Mouse (Mus musculus): ENCODE data around the gene Dennd6a.

Gene Dennd6a

DNA sequence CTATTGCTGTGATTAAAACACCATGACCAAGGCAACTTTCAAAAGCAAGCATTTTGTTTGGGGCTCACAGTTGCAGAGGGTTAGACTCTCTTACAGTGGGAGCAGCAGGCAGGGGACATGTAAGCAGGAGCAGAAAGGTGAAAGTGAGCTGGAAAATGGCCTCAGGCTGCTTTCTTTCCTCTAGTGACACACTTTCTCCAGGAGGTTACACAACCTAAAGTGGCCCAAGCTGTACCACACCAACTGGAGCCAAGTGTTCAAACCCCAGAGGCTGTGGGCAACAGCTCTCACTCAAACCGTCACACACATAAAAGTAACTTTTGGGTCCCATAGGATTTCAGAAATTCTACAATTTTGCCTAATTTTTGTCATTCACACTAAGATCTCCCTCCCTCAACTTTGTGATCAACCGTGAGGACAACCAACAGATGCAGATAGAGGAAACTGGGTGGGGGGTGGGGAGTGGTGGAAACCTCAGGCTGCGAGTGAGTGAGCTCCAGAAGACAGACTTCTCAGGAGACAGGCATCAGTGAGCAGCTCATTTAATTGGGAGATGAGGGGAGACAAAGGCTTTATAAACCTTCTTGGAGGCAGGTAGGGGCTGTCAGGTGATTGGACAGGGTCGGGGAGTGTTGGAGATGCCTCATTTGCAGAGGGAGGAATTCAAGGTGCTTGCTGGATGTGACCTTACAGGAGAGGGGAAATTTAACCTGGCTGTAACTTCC is 1.5 kb upstream of the Dennd6a start:
- no peak for DNase-seq (ENCODE audit: low spot score)

DNA sequence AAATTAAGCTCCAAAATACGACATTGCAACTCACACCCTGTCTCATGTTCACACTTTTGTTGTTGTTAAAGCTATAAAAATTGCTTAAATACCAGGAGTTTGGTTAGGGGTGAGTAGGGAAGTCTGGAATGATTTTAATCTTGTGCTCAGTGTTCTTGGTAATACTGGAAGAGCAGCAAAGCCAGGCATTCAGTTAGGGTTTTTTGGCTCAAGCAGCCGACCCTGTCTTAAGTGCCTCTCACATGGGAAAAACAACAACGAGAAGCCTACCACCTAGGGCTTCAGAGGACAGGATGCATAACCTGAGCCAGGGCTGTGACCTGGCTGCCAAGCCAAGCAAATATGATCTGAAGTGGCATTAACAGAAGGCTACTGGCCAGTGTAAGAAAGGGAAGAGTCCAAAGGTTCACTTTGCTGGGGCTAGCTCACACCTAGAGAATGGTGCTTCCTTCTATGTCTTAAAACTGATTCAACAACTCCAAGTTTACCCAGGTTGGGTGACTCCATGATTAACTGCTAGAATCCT is 2.7 kb downstream of the Dennd6a start:
- DNase-seq (ENCODE audit: low spot score), result no peak

DNA sequence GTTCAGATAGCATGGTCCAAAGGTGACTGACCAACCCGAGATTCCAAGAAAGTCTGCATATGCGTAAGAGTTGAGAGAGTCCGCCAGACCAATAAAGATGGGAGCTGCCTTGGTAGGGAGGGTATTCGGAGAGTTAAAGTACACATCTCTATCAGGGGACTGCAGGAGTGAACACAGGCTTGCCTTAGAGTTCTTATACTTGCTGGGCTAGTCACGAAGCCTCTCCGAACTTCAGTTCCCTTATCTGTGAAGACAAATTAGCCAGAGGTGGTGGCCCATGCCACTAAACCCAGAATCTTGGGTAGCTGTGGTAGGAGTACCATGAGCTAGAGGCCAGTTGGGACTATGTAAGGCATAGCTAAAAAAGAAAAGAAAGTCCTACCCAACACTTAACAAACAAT is 5.1 kb downstream of the Dennd6a start:
- no peak for DNase-seq (ENCODE audit: low spot score)

DNA sequence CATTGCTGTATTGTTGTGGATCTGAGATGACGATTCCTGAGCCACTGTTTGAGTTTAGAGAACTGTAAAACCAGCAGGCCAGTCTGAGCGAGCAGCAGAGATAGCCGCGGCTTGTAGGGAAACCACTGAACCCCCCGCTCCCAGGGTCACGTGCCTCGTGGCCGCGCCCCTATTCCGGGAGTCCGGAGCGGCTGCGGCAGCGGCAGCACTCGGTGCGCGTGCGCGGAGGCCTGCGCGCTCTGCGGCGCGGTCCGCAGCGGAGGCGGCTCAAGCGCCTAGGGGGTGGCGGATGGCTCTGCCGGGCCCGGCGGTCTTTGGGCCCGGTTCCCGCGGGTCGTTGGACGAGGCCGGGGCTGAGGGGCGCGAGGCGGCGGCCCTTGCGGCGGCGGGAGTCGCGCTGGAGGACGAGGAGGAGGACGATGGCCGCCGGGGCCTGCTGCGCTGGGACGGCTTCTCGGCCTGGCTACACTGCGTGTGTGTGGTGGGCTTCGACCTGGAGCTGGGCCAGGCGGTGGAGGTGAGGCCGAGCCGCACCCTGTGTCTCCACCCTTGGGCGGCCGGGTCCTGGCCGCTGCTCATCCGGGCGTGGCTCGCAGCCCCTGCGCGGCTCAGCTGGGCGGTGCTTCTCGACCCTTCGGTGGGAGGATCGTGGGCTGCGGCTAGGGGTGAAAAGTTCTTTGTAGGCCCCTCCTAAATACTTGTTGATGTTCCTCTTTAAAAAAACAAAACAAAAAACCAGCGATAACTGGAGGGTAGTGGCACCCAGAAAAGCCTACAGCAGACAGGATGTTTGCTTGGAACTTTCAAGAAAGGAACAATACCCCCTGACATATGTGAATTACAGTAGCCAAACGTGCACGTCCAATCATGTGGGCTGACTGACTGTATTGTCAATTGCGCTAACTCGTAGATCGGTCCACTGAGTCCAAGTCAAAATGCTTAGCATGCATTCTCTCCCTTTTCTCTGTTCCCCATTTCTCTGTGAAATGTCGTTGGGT is 6.0 kb downstream of the Dennd6a start:
- peak; percentile 93 for DNase-seq (ENCODE audit: low spot score)

DNA sequence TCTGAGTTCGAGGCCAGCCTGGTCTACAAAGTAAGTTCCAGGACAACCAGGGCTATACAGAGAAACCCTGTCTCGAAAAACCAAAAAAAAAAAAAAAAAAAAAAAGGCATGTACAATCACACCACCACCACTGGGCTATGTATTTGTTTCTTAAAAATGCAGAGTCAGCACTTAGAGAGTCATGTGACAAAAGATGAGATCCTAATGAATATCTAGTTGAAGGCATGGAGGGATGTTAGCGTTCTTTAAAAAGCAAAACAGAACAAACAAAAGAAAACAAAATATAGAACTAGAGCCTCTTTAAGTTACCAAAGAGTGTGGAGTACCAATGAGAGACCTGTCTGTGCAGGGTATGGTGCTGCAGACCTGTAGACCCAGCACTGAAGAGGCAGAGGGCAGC is 10.0 kb downstream of the Dennd6a start:
- DNase-seq (ENCODE audit: low spot score), result no peak

DNA sequence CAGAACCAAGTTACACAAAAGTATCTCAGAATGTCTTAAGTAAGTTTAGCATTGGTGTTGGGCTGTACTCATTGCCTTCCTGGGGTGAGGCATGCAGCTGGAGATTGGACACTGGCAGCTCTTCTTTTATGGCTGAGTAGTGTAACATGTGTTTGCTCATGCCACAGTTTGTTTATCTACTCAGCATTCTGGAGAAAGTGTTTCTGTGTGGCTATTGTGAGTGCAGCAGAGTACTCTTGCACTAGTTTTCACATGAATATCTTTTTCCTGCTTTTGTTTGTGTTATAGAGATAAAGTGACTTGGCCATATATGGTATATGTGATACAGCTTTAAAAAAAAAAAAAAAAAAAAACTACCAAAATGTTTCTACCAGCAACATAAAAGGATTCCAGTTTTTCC is 13.5 kb downstream of the Dennd6a start:
- no peak for DNase-seq (ENCODE audit: low spot score)

DNA sequence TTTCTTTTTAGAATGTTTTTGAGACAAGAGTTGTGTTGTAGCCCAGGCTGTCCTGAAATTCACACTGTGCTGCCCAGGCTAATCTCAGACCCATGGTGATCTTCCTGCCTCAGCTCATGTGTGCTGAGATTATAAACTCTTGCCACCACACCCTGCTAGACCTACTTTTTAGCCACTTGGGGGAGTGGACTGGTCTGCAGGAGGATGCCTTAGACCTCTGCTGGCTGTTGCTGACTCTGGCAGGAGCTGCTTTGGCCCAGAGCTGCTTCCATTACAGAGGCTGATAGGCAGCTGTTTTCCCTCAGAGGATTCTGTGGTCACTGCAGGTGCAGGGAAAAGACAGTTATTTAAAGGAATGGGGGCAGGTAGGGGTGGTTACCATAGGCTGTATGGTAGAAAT is 17.7 kb downstream of the Dennd6a start:
- no peak for DNase-seq (ENCODE audit: low spot score)

DNA sequence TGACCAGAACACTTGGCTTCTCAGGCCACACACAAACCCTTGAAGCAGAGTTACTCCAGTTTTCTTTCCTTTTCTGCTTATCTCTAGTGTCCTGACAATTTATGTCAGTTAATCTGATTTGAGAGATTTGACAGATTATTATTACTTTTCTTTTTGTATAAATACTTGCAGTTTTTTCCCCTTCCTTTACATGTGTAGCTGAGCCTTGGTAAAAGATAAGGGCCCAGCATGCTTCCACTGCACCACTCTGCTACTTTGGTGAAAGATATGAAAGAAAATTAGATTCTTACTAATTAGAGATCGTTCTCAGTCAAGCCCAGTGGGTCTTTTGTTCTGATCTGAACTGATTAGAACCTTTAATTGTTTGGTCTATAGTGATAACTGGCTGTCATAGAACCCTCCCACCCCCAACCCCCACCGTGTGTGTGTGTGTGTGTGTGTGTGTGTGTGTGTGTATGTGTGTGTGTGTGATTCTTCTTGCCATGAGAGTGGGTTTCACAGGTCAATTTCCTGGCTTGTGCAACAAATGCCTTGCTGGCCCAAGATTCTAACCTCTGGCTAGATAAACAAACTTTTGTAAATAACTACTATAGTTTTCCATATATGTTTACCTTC is 19.7 kb downstream of the Dennd6a start:
- DNase-seq (ENCODE audit: low spot score), result no peak

DNA sequence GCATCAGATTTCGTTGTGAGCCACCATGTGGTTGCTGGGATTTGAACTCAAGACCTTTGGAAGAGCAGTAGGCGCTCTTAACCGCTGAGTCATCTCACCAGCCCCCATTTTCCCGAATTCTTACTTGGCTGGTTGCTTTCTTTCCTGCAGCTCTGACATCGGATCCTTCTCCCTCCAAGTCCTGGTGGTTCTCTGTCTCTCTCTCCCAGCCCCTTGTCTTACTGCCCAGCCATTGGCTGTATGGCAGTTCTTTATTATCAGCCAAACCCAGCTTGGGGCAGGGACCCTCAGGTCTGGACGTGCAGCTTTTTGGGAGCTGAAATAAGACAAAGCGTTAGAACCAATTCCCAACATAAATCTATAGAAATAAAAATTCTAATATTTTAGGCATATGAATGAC is 21.5 kb downstream of the Dennd6a start:
- DNase-seq (ENCODE audit: low spot score), result no peak

DNA sequence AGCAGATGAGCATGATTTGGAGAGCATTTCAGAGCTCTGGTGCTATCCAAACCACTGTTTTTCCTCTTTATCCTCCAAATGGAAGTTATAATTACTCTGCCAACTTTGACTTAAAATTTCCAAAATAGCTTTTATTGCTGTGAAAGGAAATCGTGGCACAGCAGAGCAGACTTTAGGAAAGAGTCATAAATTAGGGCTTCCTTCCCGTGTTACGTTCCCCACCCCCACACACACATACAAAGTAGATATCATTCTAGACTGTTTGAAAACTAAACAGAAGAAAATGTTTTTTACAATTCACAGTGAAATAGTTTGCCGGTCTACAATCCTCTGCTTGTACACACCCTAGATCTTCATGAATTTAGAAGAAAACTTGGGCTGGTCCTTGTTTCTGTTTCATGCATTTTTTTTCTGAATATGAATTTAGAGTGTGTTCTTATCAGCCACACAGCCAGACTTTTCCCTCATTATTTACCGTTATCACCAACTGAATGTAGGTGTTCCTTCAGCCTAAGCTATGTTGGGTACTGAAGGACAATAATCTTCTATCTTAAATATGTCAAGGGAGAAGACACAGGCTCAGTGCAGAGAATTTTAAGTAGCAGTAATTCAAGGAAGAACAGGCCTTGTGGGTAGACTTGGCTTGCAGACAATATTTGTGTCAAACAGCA is 22.2 kb downstream of the Dennd6a start:
- no peak for DNase-seq (ENCODE audit: low spot score)

DNA sequence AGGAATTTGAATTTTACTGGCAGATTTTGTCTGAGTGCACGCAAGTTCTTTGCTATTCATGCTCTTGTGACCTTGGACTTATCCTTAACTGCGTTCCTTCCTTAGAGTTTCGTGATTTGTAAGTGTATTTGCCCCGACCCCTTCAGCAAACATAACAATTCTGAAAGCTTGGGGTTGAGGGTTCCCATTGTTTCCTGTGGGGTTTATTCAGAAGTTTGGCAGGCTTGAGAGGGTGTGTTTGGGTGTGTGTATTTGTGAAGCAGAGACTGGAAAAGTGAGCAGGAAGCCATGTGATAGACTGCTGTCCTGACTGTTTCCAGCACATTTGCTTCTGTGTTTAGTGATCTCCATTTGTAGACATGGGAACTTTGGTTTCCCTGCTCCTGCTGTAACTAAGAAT is 31.7 kb downstream of the Dennd6a start:
- DNase-seq (ENCODE audit: low spot score), result no peak

DNA sequence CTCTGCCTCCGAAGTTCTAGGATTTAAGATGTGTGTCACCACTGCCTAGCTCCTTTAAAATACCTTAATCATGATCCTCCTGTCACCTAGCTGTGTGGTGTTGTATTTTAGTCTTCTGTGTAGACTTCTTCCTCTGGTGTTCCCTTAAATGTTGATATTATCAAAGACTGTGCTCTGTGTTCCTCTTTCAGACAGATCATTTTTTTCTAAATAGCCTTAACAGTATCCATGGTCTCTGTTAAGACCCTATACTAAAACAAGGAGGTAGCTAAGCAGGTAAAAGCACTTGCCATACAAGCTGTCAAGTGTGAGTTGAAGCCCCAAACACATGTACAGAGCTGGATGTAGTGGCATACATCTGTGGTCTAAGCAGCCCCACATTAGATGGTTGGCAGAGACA is 36.0 kb downstream of the Dennd6a start:
- no peak for DNase-seq (ENCODE audit: low spot score)

DNA sequence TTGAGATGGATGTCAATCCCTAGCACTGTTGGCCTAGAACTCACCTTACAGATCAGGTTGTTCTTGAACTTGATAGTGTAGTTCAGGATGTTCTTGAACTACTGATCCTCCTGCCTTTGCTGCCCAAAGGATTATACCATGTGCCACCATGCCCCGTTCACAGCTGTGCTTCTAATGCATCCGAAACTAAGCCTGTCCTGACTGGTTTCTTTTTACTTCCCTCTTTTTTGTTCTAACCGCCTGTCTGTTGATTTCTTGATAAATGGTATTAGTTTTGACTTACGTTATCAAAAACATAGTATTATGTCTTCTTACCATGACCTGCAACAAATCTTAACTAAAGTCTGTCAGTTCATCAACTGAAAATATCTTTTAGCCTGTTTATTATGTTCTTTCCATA is 37.0 kb downstream of the Dennd6a start:
- no peak for DNase-seq (ENCODE audit: low spot score)

DNA sequence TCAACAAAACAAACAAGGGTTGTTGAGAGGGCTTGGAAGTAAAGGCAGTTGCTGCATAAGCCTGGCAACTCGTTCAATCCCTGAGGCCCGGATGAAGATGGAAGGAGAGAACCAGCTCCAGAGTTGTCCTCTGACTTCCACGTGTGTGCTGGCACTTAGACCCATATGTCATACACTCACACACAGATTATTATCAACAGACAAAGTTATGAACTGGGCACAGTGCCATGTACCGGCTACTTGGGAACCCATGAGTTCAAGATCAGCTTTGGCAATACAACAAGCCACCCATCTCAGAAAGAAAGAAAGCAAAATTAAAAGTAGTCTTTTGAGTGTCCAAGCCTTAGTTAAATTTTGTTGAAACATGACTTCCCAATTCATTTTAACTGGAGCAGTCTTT is 51.6 kb downstream of the Dennd6a start:
- no peak for DNase-seq (ENCODE audit: low spot score)

DNA sequence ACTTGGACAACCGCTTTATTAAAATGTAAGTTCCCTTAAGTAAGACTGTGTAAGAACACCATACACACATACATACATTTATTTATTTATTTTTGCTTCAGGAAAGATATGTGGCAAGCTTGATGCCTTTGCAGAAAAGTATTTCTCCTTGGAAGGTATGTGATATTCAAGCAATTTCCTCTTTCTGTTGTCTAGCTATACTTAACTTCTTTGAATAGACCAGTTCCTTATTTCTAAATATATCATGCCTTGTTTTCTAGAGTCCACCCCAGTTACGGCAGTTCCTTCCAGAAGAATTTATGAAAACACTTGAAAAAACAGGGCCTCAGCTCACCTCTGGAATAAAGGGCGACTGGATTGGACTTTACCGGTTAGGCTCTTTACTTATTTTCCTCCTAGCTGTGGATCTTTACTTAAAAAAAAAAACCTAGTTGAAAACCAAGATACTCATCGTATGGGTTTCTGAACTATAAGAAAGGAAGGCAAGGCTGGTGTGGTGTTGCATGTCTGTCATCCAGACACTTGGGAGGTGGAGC is 53.0 kb downstream of the Dennd6a start:
- no peak for DNase-seq (ENCODE audit: low spot score)

DNA sequence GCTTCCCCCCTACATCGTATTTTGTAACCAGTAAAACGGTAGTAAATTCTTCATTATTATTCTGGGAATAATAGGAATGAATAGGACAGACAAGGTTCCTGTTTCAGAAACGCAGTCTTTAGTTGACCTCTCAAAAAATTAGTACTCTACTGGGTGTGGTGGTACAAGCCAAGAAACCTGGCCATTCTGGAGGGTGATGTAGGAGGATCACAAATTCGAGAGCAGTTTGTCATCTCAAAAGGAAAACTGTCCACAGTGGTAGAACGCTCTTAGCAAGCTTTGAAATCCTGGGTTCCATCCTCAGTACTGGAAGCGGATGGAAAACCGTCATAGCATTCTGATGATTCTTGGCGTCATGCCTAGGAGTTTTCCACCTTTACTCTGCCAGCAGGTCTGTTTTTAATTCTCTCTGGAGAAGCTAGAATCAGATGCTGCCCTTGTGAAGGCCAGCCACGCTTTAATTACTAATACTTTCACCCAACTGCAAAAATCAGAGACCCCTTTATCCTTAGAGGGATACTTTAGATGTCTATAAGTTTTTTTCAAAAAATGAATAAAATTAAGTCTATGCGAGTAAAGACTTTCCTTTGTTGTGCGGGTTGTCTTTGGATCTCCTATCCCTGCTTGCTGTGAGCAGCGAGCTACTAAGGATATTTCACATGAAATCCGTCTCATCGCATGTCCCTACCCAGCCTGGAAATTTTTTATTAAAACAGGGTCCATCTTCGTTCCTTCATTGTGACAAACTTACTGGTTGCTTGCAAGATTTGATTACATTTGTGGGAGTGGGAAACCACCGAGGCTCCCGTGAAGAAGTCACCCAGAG is 63.6 kb downstream of the Dennd6a start:
- DNase-seq (ENCODE audit: low spot score), result no peak

DNA sequence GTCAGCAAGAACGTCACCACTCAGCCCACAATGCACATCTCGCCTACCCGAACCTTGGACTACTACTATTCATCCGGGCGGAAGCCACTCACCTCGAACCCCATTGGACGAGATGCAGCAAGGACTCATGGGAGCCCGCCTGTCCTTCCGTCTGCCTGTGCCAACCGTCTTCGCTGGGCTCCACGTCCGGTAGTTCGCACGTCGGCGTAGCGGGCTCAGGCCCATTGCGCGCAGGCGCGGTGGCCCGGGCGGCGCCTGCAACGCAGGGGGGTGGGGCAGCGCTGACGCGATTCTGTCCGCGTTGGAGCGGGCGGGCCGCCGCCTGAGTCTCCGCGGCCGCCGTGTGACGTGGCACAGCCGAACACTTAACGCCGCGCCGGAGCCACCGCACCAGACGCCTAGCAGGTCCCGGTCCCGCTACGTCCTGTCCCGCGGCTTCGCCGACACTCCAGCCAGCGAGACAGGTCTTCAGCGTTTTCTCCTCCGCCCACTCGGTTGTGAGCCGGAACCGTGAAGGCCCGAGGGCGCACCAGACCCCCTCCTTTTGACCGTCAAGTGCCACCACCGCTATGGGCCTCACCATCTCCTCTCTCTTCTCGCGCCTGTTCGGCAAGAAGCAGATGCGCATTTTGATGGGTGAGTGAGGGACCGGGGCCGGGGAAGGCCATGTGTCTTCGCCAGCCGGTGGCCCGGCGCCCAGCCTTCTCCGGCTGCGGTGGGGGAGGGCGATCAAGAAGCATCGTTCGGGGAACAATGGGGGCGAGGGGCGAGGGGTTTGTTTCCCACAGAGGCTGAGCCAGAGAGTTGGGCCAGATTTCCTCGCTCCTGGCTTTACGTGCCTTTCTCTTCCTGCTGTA is 64.4 kb downstream of the Dennd6a start, which contains the start of gene Arf4:
Gene Arf4, plus strand, starts transcription at position 224 of the 857 bp plus-strand sequence.
- peak; percentile 99 for DNase-seq (ENCODE audit: low spot score)

DNA sequence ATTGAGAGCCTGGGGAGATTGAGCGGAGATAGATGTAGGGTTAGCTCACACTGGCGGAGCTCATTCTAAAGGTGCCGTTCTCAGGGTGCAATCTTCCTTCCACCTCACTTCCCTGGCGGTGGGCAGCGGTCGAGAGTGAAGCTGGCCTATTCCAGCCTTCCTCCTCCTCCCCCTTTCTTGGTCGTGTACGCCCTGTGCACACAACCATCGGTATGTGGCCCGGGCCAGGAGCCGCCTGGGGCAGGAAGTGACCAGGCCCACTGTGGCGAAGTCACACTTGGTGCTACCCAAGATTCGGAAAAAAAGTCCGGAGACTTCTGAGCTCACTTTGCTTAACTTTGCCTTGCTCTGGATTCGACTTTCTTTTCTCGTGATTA is 65.0 kb downstream of the Dennd6a start:
- DNase-seq (ENCODE audit: low spot score), result peak; percentile 70

DNA sequence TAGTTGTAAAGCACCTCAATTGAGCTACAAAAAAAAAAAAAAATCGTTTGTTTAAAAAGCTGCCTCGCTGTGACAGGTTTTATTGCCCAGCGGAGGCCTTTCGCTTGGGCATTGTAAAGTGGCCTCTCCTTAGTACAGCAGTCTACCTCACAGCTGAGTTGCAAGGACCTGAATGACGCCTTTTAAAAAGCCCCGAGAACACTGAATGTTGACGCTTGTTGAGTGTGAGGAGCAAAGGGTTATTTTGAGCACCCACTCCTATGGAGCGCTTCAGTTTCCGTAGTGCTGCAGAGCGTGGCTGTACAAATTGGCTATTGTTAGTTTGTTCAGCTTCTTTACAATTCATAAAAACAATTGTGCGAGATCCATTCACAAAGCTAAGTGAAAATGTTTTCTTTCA is 65.6 kb downstream of the Dennd6a start:
- no peak for DNase-seq (ENCODE audit: low spot score)

DNA sequence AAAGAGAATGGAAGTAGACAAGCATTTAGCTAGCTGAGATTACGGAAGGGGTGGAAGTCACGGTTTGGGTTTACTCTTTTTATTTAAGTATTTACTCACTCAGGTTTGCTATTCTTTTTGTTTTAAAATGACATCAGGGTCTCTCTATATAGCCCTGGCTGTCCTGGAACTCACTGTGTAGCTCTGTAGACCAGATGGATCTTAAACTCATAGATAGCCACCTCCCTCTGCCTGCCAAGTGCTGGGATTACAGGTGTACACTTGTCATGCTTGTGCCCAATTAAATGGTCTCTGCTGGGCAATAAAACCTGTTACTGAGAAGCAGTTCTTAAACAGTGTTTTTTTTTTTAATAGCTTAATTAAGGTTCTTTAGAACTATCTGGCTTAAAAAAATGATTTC is 66.3 kb downstream of the Dennd6a start:
- DNase-seq (ENCODE audit: low spot score), result peak; percentile 28

All from lung, postnatal 25 days (tissue).